Mouse (Mus musculus) gastrocnemius, postnatal 25 days (tissue): ENCODE results near the gene Strn4. TPM values are rescaled to one million over a fixed set of nuclear protein-coding genes. Genes with fewer than 3 reads are reported as not detected.

ENCODE experiments used
- DNase-seq: peaks from one replicate; pipeline ENCODE4 v3.0.0; 2022
- total RNA-seq, 2 experiments: library from RNA; stranded (reverse); gene quantifications; 1 replicate in 1 of 2; 2 replicates in 1 of 2; pipeline ENCODE4 v1.2.3; 2021

The Strn4 gene
- total RNA-seq, 2 experiments from 2014 or later, result 13.2 to 22.4 TPM

- no peak for DNase-seq
These were observed 4.6 kb upstream of the Strn4 start for GRCm38 (mm10) chr7:16810920-16811648.

- DNase-seq, result no peak
These were observed 4.0 kb upstream of the Strn4 start for GRCm38 (mm10) chr7:16811649-16812070.

GRCm38 (mm10) chr7:16812505-16812904, 3.2 kb upstream of the Strn4 start:
- no peak for DNase-seq

- peak; percentile 79 for DNase-seq
These were observed 387 bp downstream of the Strn4 start for GRCm38 (mm10) chr7:16816078-16816474.

- no peak for DNase-seq
These were observed 910 bp downstream of the Strn4 start, which contains the start of gene Fkrp for GRCm38 (mm10) chr7:16816475-16817122. Gene Fkrp, minus strand, starts transcription at chr7:16816732.

GRCm38 (mm10) chr7:16817693-16818092, 2.0 kb downstream of the Strn4 start:
- no peak for DNase-seq

- no peak for DNase-seq
These were observed 4.1 kb downstream of the Strn4 start for GRCm38 (mm10) chr7:16819794-16820193.

GRCm38 (mm10) chr7:16820271-16820763, 4.6 kb downstream of the Strn4 start:
- DNase-seq, result no peak

GRCm38 (mm10) chr7:16821091-16821490, 5.4 kb downstream of the Strn4 start:
- DNase-seq, result no peak

GRCm38 (mm10) chr7:16821669-16822101, 6.0 kb downstream of the Strn4 start:
- DNase-seq, result no peak

- no peak for DNase-seq
These were observed 8.0 kb downstream of the Strn4 start for GRCm38 (mm10) chr7:16823734-16824133.

- DNase-seq, result no peak
These were observed 10.1 kb downstream of the Strn4 start for GRCm38 (mm10) chr7:16825785-16826184.

GRCm38 (mm10) chr7:16826571-16826970, 10.9 kb downstream of the Strn4 start:
- no peak for DNase-seq

- DNase-seq, result no peak
These were observed 11.6 kb downstream of the Strn4 start for GRCm38 (mm10) chr7:16827274-16827673.

GRCm38 (mm10) chr7:16830449-16830848, 14.8 kb downstream of the Strn4 start:
- DNase-seq, result no peak

GRCm38 (mm10) chr7:16837916-16838803, 22.5 kb downstream of the Strn4 start:
- no peak for DNase-seq

- DNase-seq, result no peak
These were observed 23.2 kb downstream of the Strn4 start for GRCm38 (mm10) chr7:16838804-16839426.

GRCm38 (mm10) chr7:16839427-16840108, 23.9 kb downstream of the Strn4 start:
- DNase-seq, result no peak

- DNase-seq, result no peak
These were observed 24.4 kb downstream of the Strn4 start for GRCm38 (mm10) chr7:16840109-16840491.

- no peak for DNase-seq
These were observed 25.4 kb downstream of the Strn4 start for GRCm38 (mm10) chr7:16841078-16841477.
